Mouse (Mus musculus): ENCODE measurements around the gene Vps13a. TPM values are rescaled to one million over a fixed set of nuclear protein-coding genes. Genes with fewer than 3 reads are reported as not detected.

The Vps13a gene
- polyA plus RNA-seq, 1 experiment from 2014 or later: 7.9 TPM

DNA sequence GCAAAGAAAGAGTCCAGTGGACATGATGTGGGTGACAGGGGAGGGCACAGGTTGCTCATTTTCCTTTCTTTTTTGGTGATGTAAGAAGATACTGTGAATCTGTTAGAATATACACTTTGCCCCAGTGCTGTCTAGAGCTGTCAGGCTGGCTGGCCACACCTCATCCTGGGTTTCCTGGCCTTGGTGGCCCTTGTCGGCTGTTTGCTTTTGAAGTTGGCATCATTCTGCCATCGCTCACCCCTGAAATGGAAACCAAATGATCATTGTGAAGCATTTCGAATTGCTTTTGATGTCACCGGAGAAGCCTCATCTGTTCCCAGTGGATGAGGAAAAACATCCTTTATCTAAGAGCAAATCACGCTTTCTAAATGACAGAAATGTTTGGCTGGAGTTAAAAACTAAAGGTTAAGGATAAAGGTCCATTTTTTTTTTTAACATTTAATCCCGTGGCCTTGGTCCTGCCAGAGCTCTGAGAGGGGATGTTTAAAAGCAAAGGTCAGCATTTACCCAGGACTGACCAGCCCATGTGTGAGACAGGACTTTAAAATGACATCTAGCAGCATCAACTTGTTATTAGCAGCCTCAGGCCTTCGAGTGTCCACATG lies 201.0 kb downstream of the Vps13a start:
- H3K27me3 ChIP-seq: no peaks in the 10 kb centered on the region
- H3K9me3 ChIP-seq: peaks cover 6% of the 10 kb centered on the region; the same call in 1 of the 2 replicates
- peaks cover 11% of the 10 kb centered on the region for H3K4me1 ChIP-seq (replicated peaks)
- H3K36me3 ChIP-seq: no peaks in the 10 kb centered on the region
- no peak for ATAC-seq (ENCODE audit: insufficient number of reproducible peaks, insufficient read depth, low FRiP score, low TSS enrichment, low read depth)
- H3K27ac ChIP-seq: no peak overlapping the region
- no peak overlapping the region for H3K9ac ChIP-seq (replicated peaks)
- WGBS: 35% methylated on average over 7 of the region's 7 CpGs
- H3K4me3 ChIP-seq (replicated peaks): no peak overlapping the region
- H3K4me2 ChIP-seq: no peak overlapping the region

DNA sequence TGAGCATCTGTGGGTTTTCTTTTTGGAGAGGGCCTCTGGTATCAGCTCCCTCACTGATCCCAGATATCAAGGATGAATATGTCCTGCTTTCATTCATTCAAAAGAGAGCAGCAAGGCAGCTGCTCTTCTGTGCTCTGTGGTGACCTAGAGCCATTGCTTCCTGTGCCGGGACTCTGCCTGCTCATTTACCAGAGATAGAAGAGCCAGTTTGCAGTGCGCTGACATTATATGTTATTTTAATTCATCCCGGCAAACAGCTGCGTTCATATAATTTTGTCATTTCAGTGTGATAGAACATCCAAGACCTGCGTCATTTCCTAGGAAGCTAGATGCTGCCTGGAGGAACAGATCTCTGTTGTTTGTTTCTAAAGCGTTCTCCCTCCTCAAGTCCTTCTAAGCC lies 203.9 kb downstream of the Vps13a start:
- Histone ChIP-seq H3K27ac (no peak overlapping the region), H3K4me1 (replicated peaks) (no peaks in the 10 kb centered on the region), H3K4me2 (no peak overlapping the region), H3K9me3 (peaks cover 5% of the 10 kb centered on the region; the same call in 1 of the 2 replicates), H3K9ac (replicated peaks) (no peak overlapping the region), H3K27me3 (no peaks in the 10 kb centered on the region), H3K4me3 (replicated peaks) (no peak overlapping the region), H3K36me3 (no peaks in the 10 kb centered on the region)
- 86% methylated on average over 6 of the region's 6 CpGs for WGBS
- ATAC-seq (ENCODE audit: insufficient number of reproducible peaks, insufficient read depth, low FRiP score, low TSS enrichment, low read depth): no peak

Other genes starting within 250 kb of the Vps13a start
- gene Foxb2, start 92.9 kb upstream of the Vps13a start, polyA plus RNA-seq (2016; fragmentation: Nextera tagmentation; extraction: Ambion mirVana): 0.14 TPM in 1 of 2 replicates, not detected in the other
- 0.60 and 0.80 TPM in 2 replicates for gene Prune2, start 175.2 kb upstream of the Vps13a start, polyA plus RNA-seq (2016; fragmentation: Nextera tagmentation; extraction: Ambion mirVana)

All from limb, embryonic 12.5 days (tissue).